Mouse (Mus musculus) kidney, embryonic 16.5 days (tissue): ENCODE results near the gene Ndufa5. TPM values are rescaled to one million over a fixed set of nuclear protein-coding genes. Genes with fewer than 3 reads are reported as not detected.

ENCODE experiments used
- ATAC-seq: fragments of 200-750 bp; cut with Nextera tagmentation; 2 replicates; pipeline ENCODE4 v1.8.0; 2017; ENCODE audit warnings: moderate TSS enrichment; ENCODE audit not compliant: low FRiP score, low TSS enrichment
- H3K27ac ChIP-seq: fragments of 300-500 bp; sonication (generic); 2 replicates; pipeline ENCODE4 v1.5.1; 2014; ENCODE audit warnings: low read length
- H3K27me3 ChIP-seq: fragments of 300-500 bp; sonication (generic); 2 replicates; pipeline ENCODE4 v1.6.1; 2014; ENCODE audit warnings: low read length, control low read depth, mixed read lengths; ENCODE audit not compliant: insufficient read depth
- H3K36me3 ChIP-seq: fragments of 300-500 bp; sonication (generic); 2 replicates; pipeline ENCODE4 v1.6.1; 2014; ENCODE audit warnings: low read length, control low read depth, mixed read lengths; ENCODE audit not compliant: insufficient read depth
- H3K4me1 ChIP-seq: fragments of 300-500 bp; sonication (generic); 2 replicates; pipeline ENCODE4 v1.6.1; 2014; ENCODE audit warnings: low read length, control low read depth, mixed read lengths; ENCODE audit not compliant: insufficient read depth
- H3K4me2 ChIP-seq: fragments of 300-500 bp; sonication (generic); replicated peaks from 2 replicates; pipeline ENCODE4 v1.6.1; 2014; ENCODE audit warnings: low read depth, low read length
- H3K4me3 ChIP-seq: fragments of 300-500 bp; sonication (generic); 2 replicates; pipeline ENCODE4 v1.5.1; 2014; ENCODE audit warnings: mild to moderate bottlenecking, low read length
- H3K9ac ChIP-seq: fragments of 300-500 bp; sonication (generic); replicated peaks from 2 replicates; pipeline ENCODE4 v1.6.1; 2014; ENCODE audit warnings: low read length
- H3K9me3 ChIP-seq: fragments of 300-500 bp; sonication (generic); 2 replicates; pipeline ENCODE4 v1.6.1; 2016; ENCODE audit warnings: low read length, control low read depth
- WGBS: fragments of 180-500 bp; shearing (Covaris S2); extraction: QIAGEN DNeasy Blood & Tissue Kit; methylation state at CpG from one replicate; pipeline ENCODE4 v1.1.7; 2014; 5-methylcytosine and 5-hydroxymethylcytosine counted together
- polyA plus RNA-seq: library from polyadenylated mRNA; unstranded; fragments of >200 nt; fragmentation: Nextera tagmentation; extraction: Ambion mirVana; gene quantifications from 2 replicates; pipeline ENCODE4 v1.2.1, GENCODE M21; 2015

The Ndufa5 gene
- polyA plus RNA-seq, 1 experiment from 2014 or later: 350 TPM

DNA sequence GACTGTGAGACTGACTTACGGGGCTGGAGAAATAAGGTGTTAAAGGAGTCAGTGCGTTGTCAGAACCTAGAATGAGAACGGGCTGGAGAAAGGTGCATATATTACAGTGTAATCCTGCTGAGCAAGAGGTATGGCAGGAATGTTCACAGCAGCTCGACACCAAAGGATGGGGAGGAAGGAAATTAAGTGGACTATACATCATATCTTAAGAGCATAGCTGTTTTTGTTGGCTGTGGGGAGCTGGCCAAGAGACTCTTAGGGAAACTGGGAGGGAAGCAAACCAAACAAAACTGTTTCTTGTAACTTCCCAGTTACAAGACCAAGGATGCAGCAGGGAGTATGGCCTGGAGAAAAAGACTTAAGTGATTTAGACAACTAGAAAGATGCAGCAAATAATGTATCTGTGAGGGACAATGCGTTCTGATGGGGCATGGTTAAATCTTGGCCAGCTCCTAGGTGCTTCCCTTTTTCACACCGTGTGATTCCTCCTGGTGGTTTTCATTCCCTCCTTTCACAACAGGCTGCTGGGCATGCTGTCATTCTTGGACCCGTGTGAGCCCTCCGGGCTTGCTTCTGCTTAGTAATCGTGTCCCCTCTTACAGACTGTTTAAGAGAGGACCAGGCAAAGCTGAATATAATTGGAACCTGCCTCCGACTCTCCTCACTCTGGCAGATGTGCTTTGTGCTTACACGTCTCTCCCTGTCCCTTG lies 3.1 kb upstream of the Ndufa5 start:
- Histone ChIP-seq H3K27ac (peak overlapping the region; percentile 72), H3K4me3 (peak overlapping the region; percentile 23; the same call in 1 of the 2 replicates), H3K9me3 (no peaks in the 10 kb centered on the region), H3K4me2 (peak overlapping the region; percentile 44), H3K27me3 (no peaks in the 10 kb centered on the region), H3K36me3 (no peaks in the 10 kb centered on the region), H3K9ac (no peak overlapping the region), H3K4me1 (peaks cover 27% of the 10 kb centered on the region)
- peak; percentile 49 for ATAC-seq
- 43% methylated on average over 11 of the region's 11 CpGs for WGBS

DNA sequence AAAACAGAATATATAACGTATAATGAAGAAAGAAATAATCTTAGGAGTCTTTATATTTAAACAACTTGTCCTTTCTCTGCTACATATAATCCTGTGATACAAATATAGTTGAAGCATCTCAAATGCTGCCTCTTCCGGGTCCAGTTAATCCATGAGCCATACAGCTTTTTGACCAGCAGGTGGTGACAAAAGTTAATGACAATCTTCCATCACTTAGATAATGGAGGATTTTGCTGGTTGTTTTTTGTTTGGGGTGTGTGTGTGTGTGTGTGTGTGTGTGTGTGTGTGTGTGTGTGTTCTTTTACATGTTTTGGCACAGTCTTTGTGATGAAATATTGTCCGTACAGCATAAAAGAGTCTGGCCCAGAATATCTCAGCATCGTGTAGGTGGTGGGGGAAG lies 2.4 kb upstream of the Ndufa5 start:
- H3K4me2 ChIP-seq: peak overlapping the region; percentile 44
- no peaks in the 10 kb centered on the region for H3K36me3 ChIP-seq
- 0 out of 2 replicates have a peak, but pooled peaks have one; percentile 3 for ATAC-seq
- H3K9ac ChIP-seq: no peak overlapping the region
- H3K4me3 ChIP-seq: peak overlapping the region; percentile 23; the same call in 1 of the 2 replicates
- no peaks in the 10 kb centered on the region for H3K9me3 ChIP-seq
- H3K27me3 ChIP-seq: no peaks in the 10 kb centered on the region
- peak overlapping the region; percentile 72 for H3K27ac ChIP-seq
- H3K4me1 ChIP-seq: peaks cover 31% of the 10 kb centered on the region
- 19% methylated on average over 4 of the region's 4 CpGs for WGBS

- Histone ChIP-seq H3K27me3 (no peaks in the 10 kb centered on the region), H3K27ac (peak within 1 kb of the TSS; percentile 71), H3K36me3 (0 out of 2 replicates have a peak, but pooled peaks cover 2% of the 10 kb centered on the region), H3K4me1 (peaks cover 31% of the 10 kb centered on the region), H3K9me3 (no peaks in the 10 kb centered on the region), H3K4me2 (peak within 1 kb of the TSS; percentile 75), H3K9ac (peak within 1 kb of the TSS; percentile 83), H3K4me3 (peak within 1 kb of the TSS; percentile 93)
- 45% methylated on average over 2 of the region's 2 CpGs for WGBS
- ATAC-seq: no peak
These were observed 141 bp upstream of the Ndufa5 start, which contains the start of gene Asb15 for GRCm38 (mm10) chr6:24528064-24528243. Gene Asb15 (plus strand): TSS chr6:24528144.

DNA sequence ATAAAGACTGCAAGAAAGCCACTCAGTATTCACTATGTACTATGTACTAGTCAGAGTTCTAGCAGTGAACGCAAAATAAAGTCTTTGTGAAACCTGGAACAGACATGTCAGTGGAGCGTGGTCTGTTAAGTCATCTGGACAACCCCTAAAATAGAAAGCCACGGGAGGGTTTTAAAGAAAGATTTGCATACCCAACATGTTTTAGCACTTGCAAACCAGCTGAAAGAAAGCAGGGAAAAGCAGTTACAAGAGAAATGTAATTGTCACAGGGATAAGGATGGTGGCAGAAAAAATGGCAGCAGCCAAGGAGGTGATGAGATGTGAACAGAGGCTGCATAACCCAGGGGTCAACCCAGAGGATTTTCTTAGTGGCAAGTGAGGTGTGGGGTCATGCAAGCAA lies 2.1 kb downstream of the Ndufa5 start:
- Histone ChIP-seq H3K4me2 (peak overlapping the region; percentile 75; the same call in 1 of the 2 replicates), H3K4me1 (peaks cover 21% of the 10 kb centered on the region), H3K9ac (no peak overlapping the region), H3K27me3 (no peaks in the 10 kb centered on the region), H3K4me3 (no peak overlapping the region), H3K27ac (no peak overlapping the region), H3K36me3 (peaks cover 15% of the 10 kb centered on the region), H3K9me3 (no peaks in the 10 kb centered on the region)
- WGBS: 87% methylated on average over 3 of the region's 3 CpGs
- ATAC-seq: no peak

- H3K27me3 ChIP-seq: no peaks in the 10 kb centered on the region
These were observed 11.6 kb downstream of the Ndufa5 start for GRCm38 (mm10) chr6:24516197-24516596.

DNA sequence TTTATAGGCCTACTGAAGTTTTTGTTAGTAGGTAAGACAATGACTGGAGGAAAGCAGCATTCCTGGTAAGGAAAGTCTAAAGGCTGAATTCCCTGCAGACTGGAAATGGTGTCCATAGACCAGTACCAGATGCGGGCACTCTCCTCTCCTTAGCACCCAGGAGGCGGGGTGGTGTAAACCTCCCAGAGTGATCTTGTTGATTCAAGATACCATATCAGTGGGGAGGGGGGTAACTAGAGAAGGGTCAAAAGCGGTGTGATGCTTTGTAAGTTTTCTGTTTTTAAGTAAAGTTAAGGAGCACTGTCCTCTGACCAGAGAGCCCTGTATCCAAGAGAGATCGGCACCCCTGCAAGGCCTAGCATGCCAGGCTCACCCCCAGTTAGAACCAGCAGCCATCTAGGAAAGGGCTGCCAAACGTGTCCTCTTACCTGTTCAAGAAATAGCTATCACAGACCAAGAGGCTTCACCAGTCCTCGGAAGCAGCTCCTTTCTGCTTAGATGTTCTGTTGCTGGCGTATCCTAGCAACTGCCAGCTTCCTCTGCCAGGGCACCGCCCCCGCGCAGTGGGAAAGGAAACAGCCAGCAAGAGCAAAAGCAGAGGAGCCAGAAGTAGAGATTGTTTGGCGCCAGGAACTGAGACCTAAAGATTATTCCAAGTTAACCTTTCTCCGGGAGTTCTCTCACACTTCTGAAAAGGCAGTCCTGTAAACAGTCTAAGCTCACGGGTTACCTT lies 13.1 kb downstream of the Ndufa5 start, which contains the start of gene Iqub:
TSS of gene Iqub (minus strand) at position 516 of the 733 bp plus-strand sequence.
- ATAC-seq: peak; percentile 91
- Histone ChIP-seq H3K4me3 (no peak within 1 kb of the TSS), H3K27ac (no peak within 1 kb of the TSS), H3K4me2 (no peak within 1 kb of the TSS), H3K9ac (no peak within 1 kb of the TSS), H3K9me3 (no peaks in the 10 kb centered on the region), H3K27me3 (no peaks in the 10 kb centered on the region), H3K4me1 (peaks cover 8% of the 10 kb centered on the region), H3K36me3 (peaks cover 12% of the 10 kb centered on the region)
- 21% methylated on average over 13 of the region's 13 CpGs for WGBS

More at GRCm38 (mm10) chr6:24516197-24516596, 11.6 kb downstream of the Ndufa5 start:
- ATAC-seq: no peak
- no peak overlapping the region for H3K4me3 ChIP-seq
- no peak overlapping the region for H3K9ac ChIP-seq
- H3K4me2 ChIP-seq: no peak overlapping the region
- no peak overlapping the region for H3K27ac ChIP-seq
- H3K4me1 ChIP-seq: peaks cover 8% of the 10 kb centered on the region
- H3K9me3 ChIP-seq: no peaks in the 10 kb centered on the region
- 46% methylated on average over 2 of the region's 2 CpGs for WGBS
- peaks cover 17% of the 10 kb centered on the region for H3K36me3 ChIP-seq

- no peaks in the 10 kb centered on the region for H3K4me1 ChIP-seq
- no peak overlapping the region for H3K9ac ChIP-seq
- no peaks in the 10 kb centered on the region for H3K36me3 ChIP-seq
- H3K4me2 ChIP-seq: no peak overlapping the region
- no peak overlapping the region for H3K4me3 ChIP-seq
- ATAC-seq: no peak
- no peaks in the 10 kb centered on the region for H3K9me3 ChIP-seq
- 78% methylated on average over 2 of the region's 2 CpGs for WGBS
- no peak overlapping the region for H3K27ac ChIP-seq
- H3K27me3 ChIP-seq: no peaks in the 10 kb centered on the region
These were observed 23.7 kb downstream of the Ndufa5 start for GRCm38 (mm10) chr6:24504141-24504540.

- H3K4me2 ChIP-seq: no peak overlapping the region
- H3K9ac ChIP-seq: no peak overlapping the region
- H3K4me3 ChIP-seq: no peak overlapping the region
- 22% methylated on average over 1 of the region's 1 CpGs for WGBS
- ATAC-seq: no peak
- no peaks in the 10 kb centered on the region for H3K9me3 ChIP-seq
- H3K27me3 ChIP-seq: no peaks in the 10 kb centered on the region
- no peaks in the 10 kb centered on the region for H3K4me1 ChIP-seq
- H3K27ac ChIP-seq: no peak overlapping the region
- H3K36me3 ChIP-seq: no peaks in the 10 kb centered on the region
These were observed 37.5 kb downstream of the Ndufa5 start for GRCm38 (mm10) chr6:24490341-24490740.

DNA sequence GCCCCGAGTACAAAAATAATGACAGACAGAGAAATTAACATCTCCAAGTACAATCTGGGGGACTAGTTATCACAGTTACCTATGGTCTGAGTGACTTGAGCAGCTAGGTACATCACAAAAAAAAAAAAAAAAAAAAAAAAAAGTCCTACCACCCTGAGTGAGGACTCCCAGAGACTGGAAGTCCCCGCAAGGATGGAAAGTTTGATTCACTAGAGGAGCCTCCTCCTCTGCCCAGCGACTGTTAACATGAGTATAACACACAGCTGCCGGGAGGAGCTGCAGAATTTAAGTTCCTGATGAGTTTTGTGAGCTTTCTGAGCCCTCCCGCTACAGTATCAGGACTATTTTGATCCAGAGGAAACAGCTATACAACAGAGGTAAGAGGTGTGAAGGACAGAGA lies 41.3 kb downstream of the Ndufa5 start:
- ATAC-seq: no peak
- WGBS: 69% methylated on average over 5 of the region's 5 CpGs
- Histone ChIP-seq H3K9me3 (no peaks in the 10 kb centered on the region), H3K27ac (no peak overlapping the region), H3K9ac (no peak overlapping the region), H3K27me3 (no peaks in the 10 kb centered on the region), H3K36me3 (no peaks in the 10 kb centered on the region), H3K4me2 (no peak overlapping the region), H3K4me3 (no peak overlapping the region), H3K4me1 (no peaks in the 10 kb centered on the region)

DNA sequence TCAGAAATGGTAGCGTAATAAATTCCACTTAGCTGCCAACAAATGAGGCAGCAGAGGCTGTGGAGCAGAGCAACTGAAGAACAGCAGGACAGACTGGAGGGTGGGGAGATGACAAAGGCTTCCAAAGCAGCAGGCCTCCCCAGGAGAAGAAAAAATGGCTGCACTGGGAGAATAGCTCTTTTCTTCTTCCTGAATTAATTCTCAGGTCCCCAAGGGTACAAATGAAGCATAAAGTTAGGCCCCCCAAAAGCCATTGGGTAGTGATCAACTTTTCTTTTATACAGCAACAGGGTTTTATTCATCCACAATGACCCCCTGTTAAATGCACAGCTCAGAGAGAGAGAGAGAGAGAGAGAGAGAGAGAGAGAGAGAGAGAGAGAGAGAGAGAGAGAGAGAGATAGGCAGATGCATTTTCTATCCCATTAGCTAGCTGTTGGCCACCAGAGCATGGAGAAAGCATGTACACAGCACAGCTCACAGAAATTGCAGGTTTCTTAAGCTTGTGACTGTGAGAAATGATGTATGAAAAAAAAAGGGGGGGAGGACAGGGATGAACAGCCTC lies 57.2 kb downstream of the Ndufa5 start:
- Histone ChIP-seq H3K4me1 (no peaks in the 10 kb centered on the region), H3K4me3 (no peak overlapping the region), H3K9ac (no peak overlapping the region), H3K27ac (no peak overlapping the region), H3K4me2 (no peak overlapping the region), H3K9me3 (no peaks in the 10 kb centered on the region), H3K36me3 (no peaks in the 10 kb centered on the region), H3K27me3 (no peaks in the 10 kb centered on the region)
- 77% methylated on average over 1 of the region's 1 CpGs for WGBS
- no peak for ATAC-seq
